ENCODE assay signal across 8 mouse cellular contexts in the genomic region with DNA sequence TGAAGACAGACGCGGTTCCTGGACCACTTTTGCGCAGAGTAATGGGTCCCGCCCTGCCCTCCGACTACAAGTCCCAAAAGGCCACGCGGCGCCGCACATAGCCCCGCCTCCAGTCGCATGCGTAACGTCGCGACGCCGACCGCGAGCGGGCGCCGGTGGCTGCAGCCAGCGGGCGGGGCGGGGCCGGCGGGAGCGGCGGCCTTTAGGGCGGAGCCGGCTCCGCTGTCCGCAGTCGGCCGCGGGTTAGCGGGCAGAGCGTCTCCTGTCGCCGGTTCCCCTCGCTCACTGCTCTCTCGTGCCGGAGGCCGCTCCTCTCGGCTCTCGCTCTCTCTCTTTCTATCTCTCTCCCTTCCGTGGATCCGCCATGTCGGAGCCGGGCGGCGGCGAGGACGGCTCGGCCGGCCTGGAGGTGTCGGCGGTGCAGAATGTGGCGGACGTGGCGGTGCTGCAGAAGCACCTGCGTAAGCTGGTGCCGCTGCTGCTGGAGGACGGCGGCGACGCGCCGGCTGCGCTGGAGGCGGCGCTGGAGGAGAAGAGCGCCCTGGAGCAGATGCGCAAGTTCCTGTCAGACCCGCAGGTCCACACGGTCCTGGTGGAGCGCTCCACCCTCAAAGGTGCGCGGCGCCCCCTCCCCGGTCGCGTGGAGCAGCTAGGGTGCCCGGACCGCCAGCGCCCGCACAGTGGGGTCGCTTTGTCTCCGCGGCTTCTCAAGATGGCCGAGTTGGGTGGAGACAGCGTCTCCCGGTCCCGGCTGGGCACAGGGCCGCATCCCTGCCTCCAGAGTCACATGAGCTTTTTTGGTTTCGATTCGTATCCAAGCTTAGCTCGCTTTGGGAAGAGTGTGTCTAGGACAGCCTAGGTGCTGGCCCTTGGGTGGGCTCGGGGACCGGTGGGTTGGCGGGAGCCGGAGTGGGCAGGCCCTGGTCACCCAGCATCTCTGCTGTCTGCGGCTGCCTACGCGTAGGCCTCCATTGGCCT. TPM values are rescaled to one million over a fixed set of nuclear protein-coding genes. Genes with fewer than 3 reads are reported as not detected.
A peak's percentile ranks its signal among the peaks of the same experiment; 100 is the strongest.
DNase-seq lines count a peak whose midpoint lies in the region; ATAC-seq and TF ChIP-seq lines count a peak whose summit lies in the region.

A gene (plus strand): TSS at position 212 of the 978 bp plus-strand sequence.

- no peaks in the 10 kb centered on the region for H3K36me3 ChIP-seq in embryonic facial prominence, embryonic 13.5 days
- peaks cover 9% of the 10 kb centered on the region for H3K36me3 ChIP-seq in heart, adult 2 months (ENCODE audit: control insufficient read depth, insufficient read depth, low read length)
- peaks cover 1% of the 10 kb centered on the region for H3K36me3 ChIP-seq in limb, embryonic 13.5 days
- no peaks in the 10 kb centered on the region for H3K36me3 ChIP-seq in midbrain, embryonic 16.5 days (ENCODE audit: control insufficient read depth, insufficient read depth, low read length)

- peak within 1 kb of the TSS; percentile 97 for H3K4me3 ChIP-seq in embryonic facial prominence, embryonic 13.5 days
- peak within 1 kb of the TSS; percentile 85 for H3K4me3 ChIP-seq in heart, adult 2 months
- peak within 1 kb of the TSS; percentile 78 for H3K4me3 ChIP-seq in limb, embryonic 13.5 days
- peak within 1 kb of the TSS; percentile 97 for H3K4me3 ChIP-seq in midbrain, embryonic 16.5 days (ENCODE audit: low read depth, low read length)

- H3K4me2 ChIP-seq in embryonic facial prominence, embryonic 13.5 days, result peak within 1 kb of the TSS; percentile 84
- H3K4me2 ChIP-seq in limb, embryonic 13.5 days (replicated peaks), result peak within 1 kb of the TSS; percentile 96
- H3K4me2 ChIP-seq in midbrain, embryonic 16.5 days (ENCODE audit: low read length), result peak within 1 kb of the TSS; percentile 96

- H3K9ac ChIP-seq in embryonic facial prominence, embryonic 13.5 days, result peak within 1 kb of the TSS; percentile 99
- peak within 1 kb of the TSS; percentile 94 for H3K9ac ChIP-seq in heart, adult 2 months (ENCODE audit: low read depth, low read length)
- peak within 1 kb of the TSS; percentile 98 for H3K9ac ChIP-seq in limb, embryonic 13.5 days
- peak within 1 kb of the TSS; percentile 99 for H3K9ac ChIP-seq in midbrain, embryonic 16.5 days (ENCODE audit: low read depth, low read length)

- H3K27me3 ChIP-seq in embryonic facial prominence, embryonic 13.5 days, result no peaks in the 10 kb centered on the region
- no peaks in the 10 kb centered on the region for H3K27me3 ChIP-seq in heart, adult 2 months (ENCODE audit: control insufficient read depth, insufficient read depth, low read length)
- 0 out of 2 replicates have a peak, but pooled peaks cover 5% of the 10 kb centered on the region for H3K27me3 ChIP-seq in limb, embryonic 13.5 days
- no peaks in the 10 kb centered on the region for H3K27me3 ChIP-seq in midbrain, embryonic 16.5 days (ENCODE audit: control insufficient read depth, insufficient read depth, low read depth, low read length)

- under 1% methylated on average over 98 of the region's 105 CpGs for WGBS in embryonic facial prominence, embryonic 13.5 days
- WGBS in heart, adult 2 months, result under 1% methylated on average over 102 of the region's 105 CpGs
- WGBS in limb, embryonic 13.5 days, result under 1% methylated on average over 90 of the region's 105 CpGs
- WGBS in midbrain, embryonic 16.5 days, result under 1% methylated on average over 90 of the region's 105 CpGs

- DNase-seq in 3134 (ENCODE audit: extremely low read depth, insufficient read length, low spot score), result peak; percentile 91
- peak; percentile 96 to 98 for DNase-seq in adrenal gland, postnatal 36 days
- DNase-seq in heart, adult 2 months, result peak; percentile 95 to 97
- peak; percentile 89 to 93 for DNase-seq in kidney, adult 8-10 months
- peak; percentile 92 to 97 for DNase-seq in spleen, postnatal 10 days (ENCODE audit: low spot score in 2 of 2)

- H3K9me3 ChIP-seq in embryonic facial prominence, embryonic 13.5 days, result no peaks in the 10 kb centered on the region
- H3K9me3 ChIP-seq in limb, embryonic 13.5 days, result no peaks in the 10 kb centered on the region
- no peaks in the 10 kb centered on the region for H3K9me3 ChIP-seq in midbrain, embryonic 16.5 days (replicated peaks; ENCODE audit: control insufficient read depth, low read length, poor library complexity, severe bottlenecking)

- TF ChIP-seq CTCF in heart, adult 2 months (IDR thresholded peaks at IDR 0.05), result 0 out of 2 replicates have a peak, but pooled peaks have one; percentile 3

- peaks cover 24% of the 10 kb centered on the region for H3K4me1 ChIP-seq in embryonic facial prominence, embryonic 13.5 days
- H3K4me1 ChIP-seq in heart, adult 2 months (ENCODE audit: control insufficient read depth, insufficient read depth, low read length), result peaks cover 14% of the 10 kb centered on the region
- H3K4me1 ChIP-seq in limb, embryonic 13.5 days, result peaks cover 31% of the 10 kb centered on the region
- H3K4me1 ChIP-seq in midbrain, embryonic 16.5 days (ENCODE audit: control insufficient read depth, insufficient read depth, low read length), result peaks cover 36% of the 10 kb centered on the region

- ATAC-seq in embryonic facial prominence, embryonic 13.5 days (ENCODE audit: insufficient number of reproducible peaks, insufficient read depth, low FRiP score, low TSS enrichment, low read depth), result peak; percentile 89
- peak; percentile 93 for ATAC-seq in limb, embryonic 13.5 days (ENCODE audit: low FRiP score, low read depth)
- ATAC-seq in midbrain, embryonic 16.5 days, result peak; percentile 95

- intact Hi-C loops in heart, adult 2 months (cut with DNase I), result loop anchor here (1.0 kb wide), 1 partner anchor 10 kb away; no protein-coding TSS in a partner anchor

- peak within 1 kb of the TSS; percentile 97 for H3K27ac ChIP-seq in embryonic facial prominence, embryonic 13.5 days
- peak within 1 kb of the TSS; percentile 93 for H3K27ac ChIP-seq in heart, adult 2 months
- peak within 1 kb of the TSS; percentile 96 for H3K27ac ChIP-seq in limb, embryonic 13.5 days
- peak within 1 kb of the TSS; percentile 98 for H3K27ac ChIP-seq in midbrain, embryonic 16.5 days (ENCODE audit: low read length)

- peaks cover 8% of the 10 kb centered on the region for H3K79me2 ChIP-seq in heart, adult 2 months (replicated peaks; ENCODE audit: control insufficient read depth, insufficient read depth, low read length)

- peak; percentile 87 for TF ChIP-seq POLR2A in heart, adult 2 months (IDR thresholded peaks at IDR 0.05; ENCODE audit: insufficient read depth, low read depth, low read length)

- TF ChIP-seq EP300 in heart, adult 2 months (IDR thresholded peaks at IDR 0.05; ENCODE audit: insufficient read depth, low read depth, low read length), result no peak

RNA-seq across cellular contexts. Expression of the gene that starts here (rescaled TPM):
- 100 to 1,000 TPM; 148 to 179 TPM for total RNA-seq in adrenal gland, postnatal 36 days (2021)
- 56.9 and 62.3 TPM in 2 replicates for polyA plus RNA-seq in embryonic facial prominence, embryonic 13.5 days (2015; fragmentation: Nextera tagmentation; extraction: Ambion mirVana)
- total RNA-seq in heart, adult 2 months (2021), result 100 to 1,000 TPM; 111 to 135 TPM
- 168 and 180 TPM in 2 replicates for polyA plus RNA-seq in heart, adult 2 months (2012; rRNA removed)
- 50.0 and 53.5 TPM in 2 replicates for polyA plus RNA-seq in limb, embryonic 13.5 days (2015; fragmentation: Nextera tagmentation; extraction: Ambion mirVana)
- polyA plus RNA-seq in midbrain, embryonic 16.5 days (2015; fragmentation: Nextera tagmentation; extraction: Ambion mirVana), result 88.0 and 91.3 TPM in 2 replicates

Comparison
In these comparisons a context has a peak if more than half of its experiments do, and no peak if none do; other contexts are left out.
1. Peak in every context shown above with its lines: DNase-seq, ATAC-seq, H3K4me3 ChIP-seq and H3K27ac ChIP-seq.